In genomic region chr10:19357848-19358247, GRCm38 (mm10) we compare ENCODE assay signal across 25 mouse cellular contexts. TPM values are rescaled to one million over a fixed set of nuclear protein-coding genes. Genes with fewer than 3 reads are reported as not detected.
DNase-seq lines count a peak whose midpoint lies in the region; ATAC-seq lines count a peak whose summit lies in the region.
"Had no signal": no experiment of that assay in that cellular context is flagged by ENCODE, and none has a peak within 500 bp of the region (broad histone marks: within the 10 kb centered on the region; RNA-seq: fewer than 3 reads in every experiment).

No protein-coding gene starts in this region.

- H3K4me2 ChIP-seq in forebrain, embryonic 16.5 days (ENCODE audit: low read length), result no peak overlapping the region
- H3K4me2 ChIP-seq in midbrain, embryonic 15.5 days, result no peak overlapping the region
- peak overlapping the region; percentile 52 for H3K4me2 ChIP-seq in hindbrain, embryonic 13.5 days
- no peak overlapping the region for H3K4me2 ChIP-seq in neural tube, embryonic 13.5 days
- H3K4me2 ChIP-seq: liver, embryonic 15.5 days had no signal

- H3K27me3 ChIP-seq in forebrain, embryonic 10.5 days (ENCODE audit: poor library complexity, severe bottlenecking), result peaks cover 100% of the 10 kb centered on the region
- H3K27me3 ChIP-seq in forebrain, embryonic 16.5 days (replicated peaks; ENCODE audit: control insufficient read depth, insufficient read depth, low read length), result peaks cover 80% of the 10 kb centered on the region
- peaks cover 100% of the 10 kb centered on the region for H3K27me3 ChIP-seq in midbrain, embryonic 10.5 days (ENCODE audit: low read depth, poor library complexity, severe bottlenecking)
- H3K27me3 ChIP-seq in midbrain, embryonic 15.5 days (replicated peaks), result peaks cover 94% of the 10 kb centered on the region
- peaks cover 98% of the 10 kb centered on the region for H3K27me3 ChIP-seq in hindbrain, embryonic 13.5 days
- peaks cover 100% of the 10 kb centered on the region for H3K27me3 ChIP-seq in neural tube, embryonic 13.5 days

- no peaks in the 10 kb centered on the region for H3K9me3 ChIP-seq in forebrain, embryonic 10.5 days
- no peaks in the 10 kb centered on the region for H3K9me3 ChIP-seq in forebrain, embryonic 16.5 days (ENCODE audit: control insufficient read depth, low read length)
- H3K9me3 ChIP-seq in midbrain, embryonic 10.5 days (replicated peaks), result no peaks in the 10 kb centered on the region
- no peaks in the 10 kb centered on the region for H3K9me3 ChIP-seq in midbrain, embryonic 15.5 days
- no peaks in the 10 kb centered on the region for H3K9me3 ChIP-seq in hindbrain, embryonic 13.5 days
- no peaks in the 10 kb centered on the region for H3K9me3 ChIP-seq in neural tube, embryonic 13.5 days
- H3K9me3 ChIP-seq: embryonic facial prominence, embryonic 15.5 days; heart, embryonic 13.5 days; limb, embryonic 10.5 days; liver, embryonic 15.5 days; lung, embryonic 15.5 days; stomach, embryonic 15.5 days had no signal

- no peak for ATAC-seq in forebrain, embryonic 16.5 days
- ATAC-seq in midbrain, embryonic 15.5 days (replicated peaks), result no peak
- ATAC-seq in hindbrain, embryonic 13.5 days (ENCODE audit: low FRiP score), result no peak
- ATAC-seq in neural tube, embryonic 13.5 days (ENCODE audit: low read depth), result no peak

- 14% methylated on average over 5 of the region's 5 CpGs for WGBS in forebrain, embryonic 10.5 days
- 15% methylated on average over 5 of the region's 5 CpGs for WGBS in forebrain, embryonic 16.5 days
- 14% methylated on average over 5 of the region's 5 CpGs for WGBS in midbrain, embryonic 10.5 days
- WGBS in midbrain, embryonic 15.5 days, result 15% methylated on average over 5 of the region's 5 CpGs
- 10% methylated on average over 5 of the region's 5 CpGs for WGBS in hindbrain, embryonic 13.5 days
- WGBS in neural tube, embryonic 13.5 days, result 14% methylated on average over 5 of the region's 5 CpGs

- H3K36me3 ChIP-seq in forebrain, embryonic 10.5 days (replicated peaks), result no peaks in the 10 kb centered on the region
- H3K36me3 ChIP-seq in forebrain, embryonic 16.5 days (ENCODE audit: control insufficient read depth, insufficient read depth), result no peaks in the 10 kb centered on the region
- no peaks in the 10 kb centered on the region for H3K36me3 ChIP-seq in midbrain, embryonic 10.5 days
- no peaks in the 10 kb centered on the region for H3K36me3 ChIP-seq in midbrain, embryonic 15.5 days (replicated peaks)
- H3K36me3 ChIP-seq in hindbrain, embryonic 13.5 days, result no peaks in the 10 kb centered on the region
- no peaks in the 10 kb centered on the region for H3K36me3 ChIP-seq in neural tube, embryonic 13.5 days
- H3K36me3 ChIP-seq: embryonic facial prominence, embryonic 15.5 days; heart, embryonic 13.5 days; limb, embryonic 10.5 days; liver, embryonic 15.5 days; lung, embryonic 15.5 days; stomach, embryonic 15.5 days had no signal

- no peak overlapping the region for H3K27ac ChIP-seq in forebrain, embryonic 10.5 days
- no peak overlapping the region for H3K27ac ChIP-seq in forebrain, embryonic 16.5 days (ENCODE audit: low read length)
- H3K27ac ChIP-seq in midbrain, embryonic 10.5 days (replicated peaks), result 0 out of 2 replicates have a peak overlapping the region, but pooled peaks have one; percentile 42
- H3K27ac ChIP-seq in midbrain, embryonic 15.5 days, result no peak overlapping the region
- no peak overlapping the region for H3K27ac ChIP-seq in hindbrain, embryonic 13.5 days
- H3K27ac ChIP-seq in neural tube, embryonic 13.5 days (replicated peaks), result 0 out of 2 replicates have a peak overlapping the region, but pooled peaks have one; percentile 56
- H3K27ac ChIP-seq: embryonic facial prominence, embryonic 15.5 days; heart, embryonic 13.5 days; layer of hippocampus, adult 2 months; limb, embryonic 10.5 days; liver, embryonic 15.5 days; lung, embryonic 15.5 days; stomach, embryonic 15.5 days had no signal

- no peak for DNase-seq in forebrain, embryonic 10.5 days (ENCODE audit: extremely low spot score, low spot score)
- no peak for DNase-seq in midbrain, embryonic 10.5 days (ENCODE audit: low spot score)
- no peak for DNase-seq in right cerebral cortex, postnatal 14 days
- no peak for DNase-seq in kidney, postnatal 4 days
- DNase-seq: adrenal gland, postnatal 10 days; cerebellum, adult 18-20 months; embryo, embryonic 11 days; gastrocnemius, postnatal 14 days; heart, postnatal 14 days; kidney, adult 8-10 months; kidney, postnatal 14 days; liver; lung, postnatal 36 days had no signal

- H3K4me1 ChIP-seq in forebrain, embryonic 10.5 days, result peaks cover 32% of the 10 kb centered on the region
- peaks cover 14% of the 10 kb centered on the region for H3K4me1 ChIP-seq in forebrain, embryonic 16.5 days (replicated peaks; ENCODE audit: control insufficient read depth, insufficient read depth, low read length)
- H3K4me1 ChIP-seq in midbrain, embryonic 10.5 days, result peaks cover 47% of the 10 kb centered on the region
- peaks cover 14% of the 10 kb centered on the region for H3K4me1 ChIP-seq in midbrain, embryonic 15.5 days
- peaks cover 19% of the 10 kb centered on the region for H3K4me1 ChIP-seq in hindbrain, embryonic 13.5 days (replicated peaks)
- peaks cover 22% of the 10 kb centered on the region for H3K4me1 ChIP-seq in neural tube, embryonic 13.5 days (replicated peaks)

- H3K4me3 ChIP-seq in forebrain, embryonic 10.5 days, result peak overlapping the region; percentile 47; the same call in 1 of the 2 replicates
- H3K4me3 ChIP-seq in forebrain, embryonic 16.5 days (replicated peaks; ENCODE audit: low read length), result no peak overlapping the region
- H3K4me3 ChIP-seq in midbrain, embryonic 10.5 days, result peak overlapping the region; percentile 52
- H3K4me3 ChIP-seq in midbrain, embryonic 15.5 days, result no peak overlapping the region
- peak overlapping the region; percentile 38 for H3K4me3 ChIP-seq in hindbrain, embryonic 13.5 days
- peak overlapping the region; percentile 34 for H3K4me3 ChIP-seq in neural tube, embryonic 13.5 days
- H3K4me3 ChIP-seq: layer of hippocampus, adult 2 months; liver, embryonic 15.5 days; lung, embryonic 15.5 days; myocyte; stomach, embryonic 15.5 days had no signal

- no peak overlapping the region for H3K9ac ChIP-seq in forebrain, embryonic 16.5 days (replicated peaks; ENCODE audit: low read depth, low read length)
- H3K9ac ChIP-seq in midbrain, embryonic 15.5 days, result no peak overlapping the region
- H3K9ac ChIP-seq in hindbrain, embryonic 13.5 days, result peak overlapping the region; percentile 67; the same call in 1 of the 2 replicates
- H3K9ac ChIP-seq in neural tube, embryonic 13.5 days, result no peak overlapping the region; the same call in 1 of the 2 replicates
- H3K9ac ChIP-seq: embryonic facial prominence, embryonic 15.5 days; heart, embryonic 13.5 days; liver, embryonic 15.5 days; lung, embryonic 15.5 days; stomach, embryonic 15.5 days had no signal

RNA-seq across cellular contexts. Expression of gene Olig3, which starts 1.5 kb away (rescaled TPM):
- 2.1 and 8.1 TPM in 2 replicates for polyA plus RNA-seq in forebrain, embryonic 10.5 days (2016; fragmentation: Nextera tagmentation; extraction: Ambion mirVana)
- polyA plus RNA-seq in forebrain, embryonic 16.5 days (2015; fragmentation: Nextera tagmentation; extraction: Ambion mirVana), result 0.87 and 1.6 TPM in 2 replicates
- polyA plus RNA-seq in midbrain, embryonic 10.5 days (2016; fragmentation: Nextera tagmentation; extraction: Ambion mirVana), result 14.3 and 23.1 TPM in 2 replicates
- 1.6 and 2.7 TPM in 2 replicates for polyA plus RNA-seq in midbrain, embryonic 15.5 days (2015; fragmentation: Nextera tagmentation; extraction: Ambion mirVana)
- 14.5 and 29.9 TPM in 2 replicates for polyA plus RNA-seq in hindbrain, embryonic 13.5 days (2015; fragmentation: Nextera tagmentation; extraction: Ambion mirVana)
- 21.5 and 26.3 TPM in 2 replicates for polyA plus RNA-seq in neural tube, embryonic 13.5 days (2015; fragmentation: Nextera tagmentation; extraction: Ambion mirVana)
- polyA plus RNA-seq: embryonic facial prominence, embryonic 15.5 days; heart, embryonic 13.5 days; limb, embryonic 10.5 days; liver, embryonic 15.5 days; lung, embryonic 15.5 days; myocyte had no signal

Comparison
In these comparisons a context has a peak if more than half of its experiments do, and no peak if none do; other contexts are left out.
1. H3K27ac ChIP-seq: peak in midbrain, embryonic 10.5 days (single experiment) and neural tube, embryonic 13.5 days (single experiment); none in forebrain, embryonic 10.5 days (single experiment), forebrain, embryonic 16.5 days (single experiment), midbrain, embryonic 15.5 days (single experiment) and hindbrain, embryonic 13.5 days (single experiment).
2. H3K4me3 ChIP-seq: peak in forebrain, embryonic 10.5 days (single experiment), midbrain, embryonic 10.5 days (single experiment), hindbrain, embryonic 13.5 days (single experiment) and neural tube, embryonic 13.5 days (single experiment); none in forebrain, embryonic 16.5 days (single experiment) and midbrain, embryonic 15.5 days (single experiment).